Mouse (Mus musculus): ENCODE measurements around the gene Camta1.

GRCm38 (mm10) chr4:151058634-151059033 is 803.0 kb downstream of the Camta1 start:
- TF ChIP-seq GATA1 (IDR thresholded peaks at IDR 0.05; ENCODE audit: low read length): no peak
- no peak for TF ChIP-seq TAL1 (IDR thresholded peaks at IDR 0.05; ENCODE audit: low read length)
